Mouse (Mus musculus) urinary bladder, postnatal 4 days (tissue): ENCODE results near the gene Myh3.
A peak's percentile ranks its signal among the peaks of the same experiment; 100 is the strongest.

ENCODE experiments used
- DNase-seq, 2 experiments: peaks; one replicate each; pipeline ENCODE4 v3.0.0; 2021 to 2022; ENCODE audit warnings: low spot score in 2 of 2

The Myh3 gene

DNA sequence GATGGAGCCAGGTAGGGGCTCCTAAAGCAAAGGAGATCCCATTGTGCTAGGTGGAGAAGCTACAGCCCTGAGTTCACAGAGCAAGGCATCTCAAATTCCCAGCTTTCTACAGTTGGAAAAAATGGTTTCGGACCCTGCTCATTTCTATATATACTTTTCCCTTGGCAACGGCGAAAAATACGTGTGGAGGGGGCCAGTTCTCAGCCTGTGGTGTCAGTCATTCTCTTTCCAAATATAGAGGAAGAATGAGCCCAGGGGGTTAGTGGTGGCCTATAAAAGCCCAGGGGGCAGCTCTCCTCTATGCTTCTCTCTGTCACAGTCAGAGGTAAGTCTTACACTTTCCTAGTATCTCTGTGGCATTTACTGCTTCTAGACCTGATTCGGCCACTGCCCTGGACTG, at the start of gene Myh3:
TSS of gene Myh3 (plus strand) at position 301 of the 400 bp plus-strand sequence.
- DNase-seq, result no peak

DNA sequence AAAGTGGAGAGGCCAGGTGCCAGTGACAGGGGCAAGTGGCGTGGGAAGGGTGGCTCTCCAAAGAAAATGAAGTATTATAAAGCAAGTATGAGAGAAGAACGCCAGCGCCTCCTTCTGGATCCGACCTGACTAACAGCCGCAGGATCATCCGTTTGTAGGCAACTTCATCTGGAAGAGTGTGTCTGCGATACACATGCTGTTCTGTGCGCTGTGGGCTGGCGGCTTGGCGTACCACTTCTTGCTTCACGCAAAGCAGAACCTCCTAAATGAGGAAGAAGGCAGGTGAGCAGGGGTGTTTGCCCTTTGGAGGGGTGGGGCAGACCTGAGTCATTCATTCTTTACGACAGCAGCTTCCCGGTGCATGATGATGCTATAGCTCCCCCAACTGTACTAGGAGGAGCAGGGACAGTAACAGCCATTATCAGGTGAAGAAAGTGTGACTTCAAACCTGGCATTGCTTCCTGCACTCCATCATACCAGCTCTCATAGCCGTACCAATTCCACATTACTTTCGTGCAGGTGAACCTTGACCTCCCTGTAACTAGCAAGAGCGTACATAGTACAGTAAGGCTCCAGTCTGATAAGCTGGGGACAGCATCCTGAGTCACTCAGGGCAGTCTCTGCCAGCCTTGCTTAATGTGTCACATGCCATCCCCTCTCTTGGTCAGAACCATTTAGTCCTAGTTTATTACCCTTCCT, 47.0 kb upstream of the Myh3 start:
- no peak for DNase-seq

- DNase-seq, result no peak
These were observed 46.5 kb upstream of the Myh3 start for GRCm38 (mm10) chr11:67031603-67031915.

DNA sequence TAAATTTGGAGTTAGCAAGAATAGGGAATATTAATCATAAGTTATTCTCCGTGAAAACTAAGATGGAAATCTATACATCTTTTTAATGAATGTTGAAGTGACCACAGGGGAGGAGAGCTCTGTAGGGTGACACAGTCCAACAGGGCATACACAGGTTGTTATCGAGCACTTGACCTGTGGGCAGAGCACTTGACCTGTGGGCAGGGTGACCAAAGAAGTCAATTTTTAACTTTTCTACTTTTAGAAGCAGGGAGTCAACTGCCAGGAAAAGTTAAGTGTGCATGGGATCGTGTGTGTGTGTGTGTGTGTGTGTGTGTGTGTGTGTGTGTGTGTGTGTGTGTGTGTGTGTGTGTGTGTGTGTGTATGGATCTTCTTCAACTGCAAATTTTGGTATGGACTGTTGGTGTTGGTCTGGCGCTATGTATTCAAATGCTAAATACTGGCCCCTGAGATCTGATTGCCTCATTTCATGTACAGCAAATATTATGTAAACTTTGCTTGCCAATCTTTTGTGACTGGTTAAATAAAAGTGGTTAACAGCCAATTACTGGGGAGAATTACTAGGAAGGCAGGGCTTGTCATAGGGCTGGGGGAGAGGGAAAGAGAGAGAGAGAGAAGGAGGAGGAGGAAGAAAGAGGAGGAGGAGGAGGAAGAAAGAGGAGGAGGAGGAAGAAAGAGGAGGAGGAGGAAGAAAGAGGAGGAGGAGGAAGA, 43.2 kb upstream of the Myh3 start:
- no peak for DNase-seq

DNA sequence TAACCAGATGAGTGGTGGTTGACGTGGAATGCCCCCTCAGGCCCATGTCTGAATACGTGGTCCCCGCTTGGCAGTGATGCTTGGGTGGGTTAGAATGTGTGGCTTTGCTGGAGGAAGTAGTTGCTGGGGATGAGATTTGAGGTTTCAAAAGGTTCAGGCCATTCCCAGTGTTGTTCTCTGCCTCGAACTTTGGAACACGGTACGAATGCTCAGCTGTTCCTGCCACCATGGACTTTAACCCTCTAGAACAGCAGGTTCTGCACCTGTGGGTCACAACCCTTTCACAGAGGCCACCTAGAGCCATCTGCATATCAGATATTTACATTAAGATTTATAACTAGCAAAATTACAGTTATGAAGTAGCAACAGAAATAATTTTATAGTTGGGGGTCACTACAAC, 41.9 kb upstream of the Myh3 start:
- no peak for DNase-seq

GRCm38 (mm10) chr11:67036892-67037291, 41.2 kb upstream of the Myh3 start:
- DNase-seq, result no peak

DNA sequence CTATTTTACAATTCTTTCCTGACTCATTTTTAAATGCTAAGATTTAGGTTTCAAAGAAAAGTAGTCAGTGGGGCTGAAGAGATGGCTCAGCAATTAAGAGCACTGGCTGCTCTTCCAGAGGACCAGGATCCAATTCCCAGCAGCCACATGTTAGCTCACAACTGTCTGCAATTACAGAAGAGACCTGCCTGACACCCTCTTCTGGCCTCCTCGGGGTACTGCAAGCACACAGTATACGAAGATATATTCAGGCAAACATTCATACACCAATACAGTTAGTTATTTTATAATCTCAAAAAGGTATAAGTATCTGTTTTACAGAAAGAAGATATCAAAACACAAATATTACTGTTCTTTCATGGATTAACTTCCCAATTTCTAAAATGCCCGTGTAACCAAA, 38.3 kb upstream of the Myh3 start:
- no peak for DNase-seq

GRCm38 (mm10) chr11:67040483-67040882, 37.6 kb upstream of the Myh3 start:
- no peak for DNase-seq

GRCm38 (mm10) chr11:67043007-67043406, 35.1 kb upstream of the Myh3 start:
- no peak for DNase-seq

DNA sequence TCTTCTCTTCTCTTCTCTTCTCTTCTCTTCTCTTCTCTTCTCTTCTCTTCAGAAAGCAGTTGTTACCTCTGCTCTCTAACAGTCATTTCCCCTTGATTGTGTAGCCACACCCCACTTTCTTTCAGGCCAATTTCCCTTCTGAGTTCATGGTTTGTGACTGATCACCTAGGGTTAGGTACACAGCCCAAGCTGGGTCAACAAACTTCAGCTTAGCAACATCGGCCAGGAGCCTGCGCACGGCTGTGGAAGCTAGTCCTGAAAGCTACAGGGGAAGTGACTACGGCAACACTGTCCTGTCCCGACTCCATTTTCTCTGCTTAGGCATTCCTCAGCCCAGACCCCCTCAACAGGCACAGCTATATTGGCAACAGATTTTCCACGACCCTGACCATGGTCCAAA, 33.1 kb upstream of the Myh3 start:
- DNase-seq, result no peak

DNA sequence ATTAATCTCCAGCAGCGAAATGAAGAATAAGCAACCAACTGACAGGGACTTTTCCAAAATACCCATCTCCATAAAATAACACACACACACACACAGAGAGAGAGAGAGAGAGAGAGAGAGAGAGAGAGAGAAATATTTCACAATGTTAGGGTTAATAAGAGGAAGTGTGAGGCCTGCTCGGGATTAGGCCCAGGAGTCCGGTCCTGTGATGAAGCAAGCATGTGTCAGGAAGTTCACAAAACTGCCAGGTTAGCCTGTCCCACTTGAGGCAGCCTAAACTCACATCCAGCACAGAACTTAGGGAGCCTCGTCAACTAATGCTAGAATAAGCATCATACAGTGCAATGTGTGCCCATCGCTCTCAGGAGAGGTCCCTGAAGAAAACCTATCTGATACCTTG, 30.9 kb upstream of the Myh3 start:
- DNase-seq, result no peak

DNA sequence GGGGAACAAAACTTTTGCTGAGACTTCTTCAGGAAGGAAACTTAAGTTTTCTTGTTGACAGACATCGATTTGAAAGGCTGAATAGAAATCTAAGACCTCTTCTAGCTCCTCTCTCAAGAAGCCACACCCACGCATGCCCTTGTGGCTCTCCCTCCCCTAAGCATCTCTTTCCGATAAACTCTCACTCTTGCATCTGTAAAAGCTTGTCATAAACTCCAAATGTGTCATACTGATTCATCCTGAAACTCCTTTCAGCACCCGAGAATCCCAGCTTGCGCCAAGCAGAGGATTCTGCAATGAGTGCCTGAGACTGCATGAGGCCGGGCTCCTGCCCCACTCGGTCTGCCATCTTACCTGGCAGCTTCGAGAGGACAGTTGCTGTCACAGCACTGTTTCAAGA, 29.6 kb upstream of the Myh3 start:
- no peak for DNase-seq

- DNase-seq, result no peak
These were observed 28.8 kb upstream of the Myh3 start for GRCm38 (mm10) chr11:67049256-67049655.

DNA sequence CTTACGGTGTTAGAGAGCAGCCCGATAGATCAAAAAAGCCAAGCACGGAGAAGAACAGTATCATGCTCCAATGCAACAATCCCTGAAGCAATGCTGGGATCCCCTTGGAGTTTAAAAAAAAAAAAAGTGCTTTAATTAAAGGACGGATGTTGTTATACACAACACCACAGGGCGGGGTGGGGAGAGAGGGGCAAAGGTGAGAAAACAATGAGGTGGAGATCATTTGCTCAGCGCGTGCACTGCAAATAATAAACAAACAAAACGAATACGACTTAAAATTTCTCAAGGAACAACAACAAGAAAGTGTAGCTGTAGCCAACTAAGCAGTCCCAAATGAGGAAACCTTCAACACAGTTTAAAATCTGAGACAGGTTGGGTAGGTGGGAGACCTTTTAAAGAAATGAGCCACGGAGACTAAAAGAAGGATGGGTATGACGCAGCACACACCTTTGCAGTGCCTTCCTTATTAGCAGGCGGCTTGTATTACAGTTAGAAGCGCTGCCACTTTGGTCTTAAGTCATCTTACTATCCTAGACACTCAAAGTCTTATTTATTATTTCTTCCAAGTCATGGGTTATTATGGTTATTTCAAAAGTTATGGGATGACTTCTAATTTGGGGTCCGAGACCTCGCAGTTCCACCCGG, 26.3 kb upstream of the Myh3 start:
- DNase-seq, result no peak

DNA sequence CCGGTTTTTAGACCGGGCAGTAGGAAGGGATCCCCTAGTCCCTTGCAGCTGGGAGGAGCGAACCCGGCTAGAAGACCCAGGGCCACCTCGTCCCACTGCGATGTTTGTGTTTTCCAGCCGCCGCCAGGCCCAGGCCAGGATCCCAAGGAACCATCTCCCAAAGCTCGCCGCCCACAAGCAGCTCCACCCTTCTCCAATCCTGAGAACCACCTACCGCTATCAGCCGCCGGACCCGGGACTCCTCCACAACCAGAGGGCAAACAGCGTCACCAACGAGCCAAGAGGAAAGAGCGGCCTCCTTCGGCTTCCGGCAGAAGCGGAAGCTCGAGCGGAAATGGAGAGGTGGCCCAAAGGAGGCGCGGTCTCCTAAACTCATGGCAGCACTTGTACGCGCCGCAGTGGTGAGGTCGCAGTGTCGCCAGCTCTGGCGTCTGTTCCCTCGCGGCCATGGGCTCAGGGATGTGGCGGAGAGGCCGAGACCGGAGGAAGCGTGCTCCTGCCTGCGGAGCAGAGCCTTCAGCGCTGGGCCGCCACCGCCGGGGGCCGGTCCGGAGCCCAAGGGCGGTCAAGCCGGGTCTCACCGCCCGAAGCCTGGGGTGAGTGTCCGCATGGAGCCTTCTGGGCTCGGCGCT, 25.7 kb upstream of the Myh3 start, which contains the start of the genes Adprm and Sco1:
TSS of gene Adprm (minus strand) at position 274 of the 632 bp plus-strand sequence.
TSS of gene Sco1 (plus strand) at position 350 of the 632 bp plus-strand sequence.
- DNase-seq, result peak; percentile 83 to 87

DNA sequence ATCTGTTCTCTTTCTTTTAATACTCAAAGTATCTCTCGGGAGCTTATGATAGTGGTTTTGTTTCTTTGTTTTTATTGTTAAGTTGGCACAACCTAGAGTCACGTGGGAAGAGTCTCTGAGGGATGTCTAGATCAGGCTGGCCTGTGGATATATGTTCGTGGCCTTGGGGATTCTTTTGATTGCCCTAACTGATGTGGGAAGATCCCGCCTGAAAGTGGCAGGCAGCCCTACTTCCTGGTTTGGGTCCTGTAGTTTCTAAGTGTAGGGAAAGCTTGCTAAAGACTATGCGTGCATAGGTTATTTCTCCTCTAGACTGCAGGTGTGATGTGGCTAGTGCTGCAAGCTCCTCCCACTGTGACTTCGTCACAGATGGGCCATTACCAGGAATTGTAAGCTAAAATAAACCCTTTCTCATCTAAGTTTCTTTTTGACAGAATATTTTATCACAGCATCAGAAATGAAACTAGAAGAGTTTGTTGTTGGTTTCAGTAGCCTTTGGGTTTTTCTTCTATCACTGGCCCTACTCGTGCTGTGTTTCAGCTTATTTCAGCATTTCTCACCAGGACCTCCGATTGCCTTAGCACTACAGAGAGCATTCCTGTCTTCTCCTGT, 23.2 kb upstream of the Myh3 start:
- no peak for DNase-seq

GRCm38 (mm10) chr11:67061311-67061710, 16.8 kb upstream of the Myh3 start:
- DNase-seq, result no peak

DNA sequence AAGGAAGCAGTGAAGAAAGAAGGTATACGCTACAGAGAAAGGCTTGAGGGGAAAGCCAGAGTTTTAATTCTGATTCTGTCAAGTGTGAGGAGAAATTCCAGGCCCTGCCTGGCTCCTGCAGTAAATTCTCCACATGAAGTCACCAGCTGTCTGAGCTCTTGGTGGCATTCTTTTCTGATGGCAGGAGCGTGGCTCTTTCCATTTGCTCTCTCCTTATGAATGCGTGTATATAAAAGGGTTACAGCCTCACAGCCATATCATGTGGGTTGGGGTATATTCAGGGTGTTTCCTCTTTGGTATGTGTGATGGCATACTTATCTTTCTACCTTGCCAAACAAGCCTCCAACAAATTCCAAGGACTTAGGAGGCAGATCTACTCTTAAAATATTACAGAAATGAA, 15.4 kb upstream of the Myh3 start:
- DNase-seq, result no peak

DNA sequence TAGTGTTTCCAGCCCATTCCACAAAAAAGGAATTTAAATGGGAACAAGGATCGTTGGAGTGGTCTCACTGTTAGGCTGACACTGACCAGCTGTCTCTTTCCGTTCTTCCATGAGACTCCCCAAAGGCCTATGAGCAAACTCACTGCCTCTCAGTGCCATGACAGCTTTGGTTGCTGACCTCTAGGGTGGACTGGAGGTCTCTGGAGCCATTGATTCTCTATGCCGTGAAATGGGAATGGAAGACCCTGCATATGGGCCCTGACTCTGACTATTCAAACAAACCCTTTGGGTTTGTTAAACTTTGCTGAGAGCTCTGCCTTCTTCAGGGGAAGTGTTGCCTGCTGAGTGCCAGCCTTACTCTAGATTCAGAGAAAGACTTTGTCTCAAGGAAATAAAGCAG, 10.4 kb upstream of the Myh3 start:
- no peak for DNase-seq

DNA sequence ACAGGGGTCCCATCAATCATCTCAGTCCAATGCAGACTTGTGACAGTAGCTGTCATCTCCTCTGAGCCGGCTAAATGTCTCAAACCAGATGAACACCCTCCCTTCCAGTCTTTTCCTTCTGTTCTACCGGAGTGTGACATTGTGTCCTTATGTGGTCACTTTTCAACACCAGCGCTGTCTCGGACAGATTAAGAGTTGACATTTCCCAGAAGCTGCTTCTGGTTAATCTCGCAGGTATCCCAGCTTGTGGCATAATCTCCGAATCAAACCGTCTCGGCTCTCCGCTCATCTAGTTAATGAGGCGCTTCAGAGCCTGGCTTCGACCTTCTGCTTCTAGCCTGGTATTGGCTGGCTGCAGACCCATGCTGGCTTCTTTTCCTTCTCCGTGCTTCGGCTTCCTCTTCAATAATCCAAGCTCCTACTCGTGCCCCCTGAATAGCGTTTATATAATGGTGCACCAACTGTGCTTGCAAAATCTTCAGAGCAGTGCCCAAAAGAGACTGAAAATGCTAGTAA, 5.4 kb upstream of the Myh3 start:
- no peak for DNase-seq

- no peak for DNase-seq
These were observed 3.1 kb upstream of the Myh3 start for GRCm38 (mm10) chr11:67075036-67075435.

GRCm38 (mm10) chr11:67076781-67077180, 1.3 kb upstream of the Myh3 start:
- no peak for DNase-seq
